Mouse (Mus musculus) megakaryocyte, embryonic 14.5 days (primary cell): ENCODE results near the gene Ostf1. TPM values are rescaled to one million over a fixed set of nuclear protein-coding genes. Genes with fewer than 3 reads are reported as not detected.
A peak's percentile ranks its signal among the peaks of the same experiment; 100 is the strongest.

Source experiments
- H3K27me3 ChIP-seq: replicated peaks from 2 replicates; pipeline ENCODE3; 2012; ENCODE audit warnings: inconsistent platforms
- H3K36me3 ChIP-seq: replicated peaks from 2 replicates; pipeline ENCODE3; 2012; ENCODE audit warnings: low read length, inconsistent platforms, mixed read lengths
- H3K4me1 ChIP-seq: 2 replicates; pipeline ENCODE4 v1.6.1; 2012; ENCODE audit warnings: inconsistent platforms
- H3K4me3 ChIP-seq: replicated peaks from 2 replicates; pipeline ENCODE3; 2012; ENCODE audit warnings: moderate library complexity, mild to moderate bottlenecking, inconsistent platforms
- H3K9me3 ChIP-seq: 2 replicates; pipeline ENCODE4 v1.6.1; 2012; ENCODE audit warnings: inconsistent platforms
- FLI1 ChIP-seq: IDR thresholded peaks from 2 replicates; pipeline ENCODE4 v1.6.1; 2012; ENCODE audit warnings: low read length, inconsistent platforms, mixed read lengths
- GATA1 ChIP-seq: IDR thresholded peaks from 3 replicates; pipeline ENCODE4 v1.6.1; 2012; ENCODE audit warnings: mixed read lengths, low read length, inconsistent platforms, borderline replicate concordance
- polyA plus RNA-seq: library from polyadenylated mRNA; stranded (reverse); fragments of >175 nt; gene quantifications from 2 replicates; pipeline ENCODE4 v1.2.3, GENCODE M21; 2012; ENCODE audit warnings: low replicate concordance; ENCODE audit not compliant: insufficient read depth

The Ostf1 gene
- polyA plus RNA-seq = 422 and 727 TPM in 2 replicates

- no peaks in the 10 kb centered on the region for H3K27me3 ChIP-seq
- H3K36me3 ChIP-seq = peaks cover 8% of the 10 kb centered on the region
- peak within 1 kb of the TSS; percentile 99 for H3K4me3 ChIP-seq
- TF ChIP-seq GATA1 (no peak), FLI1 (no peak)
- peaks cover 39% of the 10 kb centered on the region for H3K4me1 ChIP-seq
- H3K9me3 ChIP-seq = peaks cover 4% of the 10 kb centered on the region; the same call in 1 of the 2 replicates
Observed at GRCm38 (mm10) chr19:18631644-18632219, at the start of gene Ostf1, which contains the start of gene Nmrk1. TSS of gene Ostf1 (minus strand) at chr19:18631823. TSS of gene Nmrk1 (plus strand) at chr19:18631950.

- no peaks in the 10 kb centered on the region for H3K27me3 ChIP-seq
- H3K36me3 ChIP-seq = peaks cover 4% of the 10 kb centered on the region
- peaks cover 48% of the 10 kb centered on the region for H3K4me1 ChIP-seq
- TF ChIP-seq GATA1 (no peak), FLI1 (no peak)
- H3K4me3 ChIP-seq = peak overlapping the region; percentile 38
- no peaks in the 10 kb centered on the region for H3K9me3 ChIP-seq
Observed at GRCm38 (mm10) chr19:18673116-18673515, 41.5 kb upstream of the Ostf1 start.

GRCm38 (mm10) chr19:18672498-18672897 is 40.9 kb upstream of the Ostf1 start:
- peak overlapping the region; percentile 52 for H3K4me3 ChIP-seq

GRCm38 (mm10) chr19:18671056-18671741 is 39.6 kb upstream of the Ostf1 start:
- no peaks in the 10 kb centered on the region for H3K9me3 ChIP-seq
- H3K36me3 ChIP-seq = peaks cover 2% of the 10 kb centered on the region
- no peaks in the 10 kb centered on the region for H3K27me3 ChIP-seq
- TF ChIP-seq GATA1 = no peak
- no peak for TF ChIP-seq FLI1
- peaks cover 57% of the 10 kb centered on the region for H3K4me1 ChIP-seq
- peak overlapping the region; percentile 94 for H3K4me3 ChIP-seq

More at GRCm38 (mm10) chr19:18672498-18672897, 40.9 kb upstream of the Ostf1 start:
- no peaks in the 10 kb centered on the region for H3K27me3 ChIP-seq
- H3K36me3 ChIP-seq = peaks cover 2% of the 10 kb centered on the region
- H3K9me3 ChIP-seq = no peaks in the 10 kb centered on the region
- H3K4me1 ChIP-seq = peaks cover 51% of the 10 kb centered on the region
- TF ChIP-seq FLI1 (no peak), GATA1 (no peak)

GRCm38 (mm10) chr19:18670608-18671007 is 39.0 kb upstream of the Ostf1 start, which contains the start of gene Carnmt1:
TSS of gene Carnmt1 (plus strand) at chr19:18670764.
- Histone ChIP-seq H3K4me3 (peak within 1 kb of the TSS; percentile 94), H3K4me1 (peaks cover 53% of the 10 kb centered on the region), H3K27me3 (no peaks in the 10 kb centered on the region), H3K36me3 (no peaks in the 10 kb centered on the region), H3K9me3 (no peaks in the 10 kb centered on the region)
- TF ChIP-seq FLI1 (no peak), GATA1 (no peak)

- H3K36me3 ChIP-seq = no peaks in the 10 kb centered on the region
- H3K4me1 ChIP-seq = peaks cover 50% of the 10 kb centered on the region
- no peak for TF ChIP-seq FLI1
- TF ChIP-seq GATA1 = no peak
- no peaks in the 10 kb centered on the region for H3K27me3 ChIP-seq
- no peak overlapping the region for H3K4me3 ChIP-seq
- no peaks in the 10 kb centered on the region for H3K9me3 ChIP-seq
Observed at GRCm38 (mm10) chr19:18669551-18669950, 37.9 kb upstream of the Ostf1 start.

GRCm38 (mm10) chr19:18666966-18667365 is 35.3 kb upstream of the Ostf1 start:
- H3K4me1 ChIP-seq = peaks cover 51% of the 10 kb centered on the region
- no peak overlapping the region for H3K4me3 ChIP-seq
- H3K9me3 ChIP-seq = no peaks in the 10 kb centered on the region
- no peaks in the 10 kb centered on the region for H3K36me3 ChIP-seq
- TF ChIP-seq FLI1 (no peak), GATA1 (no peak)
- H3K27me3 ChIP-seq = no peaks in the 10 kb centered on the region

GRCm38 (mm10) chr19:18663904-18664303 is 32.3 kb upstream of the Ostf1 start:
- Histone ChIP-seq H3K9me3 (no peaks in the 10 kb centered on the region), H3K36me3 (no peaks in the 10 kb centered on the region), H3K4me1 (peaks cover 59% of the 10 kb centered on the region), H3K4me3 (no peak overlapping the region), H3K27me3 (no peaks in the 10 kb centered on the region)
- TF ChIP-seq GATA1 = no peak
- TF ChIP-seq FLI1 = no peak

- no peaks in the 10 kb centered on the region for H3K9me3 ChIP-seq
- H3K36me3 ChIP-seq = no peaks in the 10 kb centered on the region
- H3K27me3 ChIP-seq = no peaks in the 10 kb centered on the region
- no peak for TF ChIP-seq FLI1
- TF ChIP-seq GATA1 = no peak
- peaks cover 54% of the 10 kb centered on the region for H3K4me1 ChIP-seq
- H3K4me3 ChIP-seq = peak overlapping the region; percentile 44
Observed at GRCm38 (mm10) chr19:18661683-18662082, 30.1 kb upstream of the Ostf1 start.

- Histone ChIP-seq H3K27me3 (no peaks in the 10 kb centered on the region), H3K4me1 (peaks cover 54% of the 10 kb centered on the region), H3K9me3 (no peaks in the 10 kb centered on the region), H3K4me3 (no peak overlapping the region), H3K36me3 (no peaks in the 10 kb centered on the region)
- TF ChIP-seq GATA1 = no peak
- TF ChIP-seq FLI1 = no peak
Observed at GRCm38 (mm10) chr19:18660466-18660865, 28.8 kb upstream of the Ostf1 start.
